Mouse (Mus musculus) hindbrain, embryonic 10.5 days (tissue): ENCODE results near the gene Slc24a3. TPM values are rescaled to one million over a fixed set of nuclear protein-coding genes. Genes with fewer than 3 reads are reported as not detected.

ENCODE experiments used
- DNase-seq: peaks from one replicate; pipeline ENCODE4 v3.0.0-alpha.2; 2017; ENCODE audit warnings: low spot score
- H3K27ac ChIP-seq: fragments of 300-500 bp; sonication (generic); 2 replicates; pipeline ENCODE4 v1.5.1; 2016; ENCODE audit warnings: mild to moderate bottlenecking, moderate library complexity
- H3K27me3 ChIP-seq: fragments of 300-500 bp; sonication (generic); 2 replicates; pipeline ENCODE4 v1.6.1; 2016; ENCODE audit warnings: mild to moderate bottlenecking; ENCODE audit not compliant: poor library complexity, insufficient read depth, severe bottlenecking
- H3K36me3 ChIP-seq: fragments of 300-500 bp; sonication (generic); 2 replicates; pipeline ENCODE4 v1.6.1; 2016; ENCODE audit warnings: mild to moderate bottlenecking, moderate library complexity
- H3K4me1 ChIP-seq: fragments of 300-500 bp; sonication (generic); replicated peaks from 2 replicates; pipeline ENCODE4 v1.6.1; 2016; ENCODE audit warnings: mild to moderate bottlenecking
- H3K4me3 ChIP-seq: fragments of 300-500 bp; sonication (generic); 2 replicates; pipeline ENCODE4 v1.5.1; 2016; ENCODE audit warnings: mild to moderate bottlenecking, moderate library complexity
- H3K9me3 ChIP-seq: fragments of 300-500 bp; sonication (generic); 2 replicates; pipeline ENCODE4 v1.6.1; 2016; ENCODE audit warnings: mild to moderate bottlenecking, moderate library complexity
- WGBS: fragments of 180-500 bp; shearing (Covaris S2); methylation state at CpG from one replicate; pipeline ENCODE4 v1.1.7; 2016; 5-methylcytosine and 5-hydroxymethylcytosine counted together
- polyA plus RNA-seq: library from polyadenylated mRNA; unstranded; fragments of >200 nt; fragmentation: Nextera tagmentation; extraction: Ambion mirVana; gene quantifications from 2 replicates; pipeline ENCODE4 v1.2.1, GENCODE M21; 2016

Gene Slc24a3
- polyA plus RNA-seq, 1 experiment from 2014 or later = 1.2 TPM

DNA sequence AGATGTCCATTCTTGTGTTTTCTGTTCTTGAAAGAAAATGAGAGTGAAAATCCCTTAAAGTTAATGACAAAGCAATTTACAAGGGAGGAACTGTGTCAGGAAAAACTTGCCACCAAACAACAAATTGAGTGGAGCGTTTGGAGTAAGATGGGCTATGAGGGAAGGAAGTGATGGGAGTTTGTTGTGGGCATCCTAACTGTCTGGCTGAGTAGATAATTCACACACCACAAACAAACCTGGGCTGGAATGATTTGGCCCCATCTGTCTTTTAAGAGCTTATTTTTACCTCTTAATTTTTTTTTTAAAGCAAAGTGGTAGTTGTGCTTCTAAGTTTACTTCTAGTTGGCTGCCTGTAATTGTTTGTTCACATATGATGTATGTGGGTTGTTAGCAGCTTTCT lies 94.6 kb downstream of the Slc24a3 start:
- Histone ChIP-seq H3K36me3 (no peaks in the 10 kb centered on the region), H3K27me3 (no peaks in the 10 kb centered on the region), H3K4me3 (no peak overlapping the region), H3K9me3 (no peaks in the 10 kb centered on the region), H3K4me1 (no peaks in the 10 kb centered on the region), H3K27ac (no peak overlapping the region)
- 93% methylated on average over 1 of the region's 1 CpGs for WGBS
- DNase-seq = no peak

- Histone ChIP-seq H3K4me1 (no peaks in the 10 kb centered on the region), H3K4me3 (no peak overlapping the region), H3K36me3 (no peaks in the 10 kb centered on the region), H3K27ac (no peak overlapping the region), H3K9me3 (no peaks in the 10 kb centered on the region), H3K27me3 (no peaks in the 10 kb centered on the region)
- WGBS = 64% methylated on average over 1 of the region's 1 CpGs
- no peak for DNase-seq
Observed at GRCm38 (mm10) chr2:145266723-145267122, 99.2 kb downstream of the Slc24a3 start.

- no peaks in the 10 kb centered on the region for H3K4me1 ChIP-seq
- H3K27me3 ChIP-seq = no peaks in the 10 kb centered on the region
- H3K27ac ChIP-seq = no peak overlapping the region
- no peaks in the 10 kb centered on the region for H3K36me3 ChIP-seq
- DNase-seq = no peak
- no peaks in the 10 kb centered on the region for H3K9me3 ChIP-seq
- no peak overlapping the region for H3K4me3 ChIP-seq
Observed at GRCm38 (mm10) chr2:145268971-145269370, 101.4 kb downstream of the Slc24a3 start.

- no peak for DNase-seq
- H3K4me1 ChIP-seq = no peaks in the 10 kb centered on the region
- H3K4me3 ChIP-seq = no peak overlapping the region
- H3K27ac ChIP-seq = no peak overlapping the region
- no peaks in the 10 kb centered on the region for H3K27me3 ChIP-seq
- WGBS = 88% methylated on average over 4 of the region's 4 CpGs
- no peaks in the 10 kb centered on the region for H3K9me3 ChIP-seq
- H3K36me3 ChIP-seq = no peaks in the 10 kb centered on the region
Observed at GRCm38 (mm10) chr2:145269410-145269809, 101.9 kb downstream of the Slc24a3 start.

DNA sequence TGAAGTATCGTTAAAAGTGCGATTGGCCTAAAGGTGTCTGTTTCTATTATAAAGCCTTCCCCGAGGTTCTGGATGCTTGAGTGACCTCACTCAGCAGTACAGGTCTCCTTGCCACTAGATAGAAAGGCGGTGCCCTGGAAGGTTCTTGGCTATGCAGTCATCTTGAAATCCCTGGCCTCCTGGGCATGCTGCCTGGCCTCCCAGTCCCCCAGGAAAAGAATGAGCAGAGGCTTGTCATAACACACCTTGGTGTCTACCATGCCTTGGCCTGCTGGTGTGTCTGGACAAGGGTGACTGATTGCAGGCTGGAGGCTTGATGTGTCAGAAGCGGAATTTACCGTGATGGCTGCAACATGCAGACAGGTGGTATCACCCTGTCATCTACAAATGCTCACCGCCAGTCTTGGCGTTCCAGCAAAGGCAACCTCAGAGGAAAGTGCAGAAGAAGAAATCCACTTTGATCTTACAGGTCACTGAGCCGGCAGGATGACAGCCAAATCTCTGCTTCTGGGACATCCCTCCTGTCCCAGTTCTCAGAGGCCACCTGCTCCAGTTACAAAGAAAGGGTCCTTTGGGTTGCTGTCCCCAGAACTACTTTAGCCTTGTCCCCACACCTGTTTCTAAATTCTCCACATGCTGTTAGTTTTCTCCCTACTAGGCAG lies 106.6 kb downstream of the Slc24a3 start:
- Histone ChIP-seq H3K4me3 (no peak overlapping the region), H3K36me3 (no peaks in the 10 kb centered on the region), H3K4me1 (no peaks in the 10 kb centered on the region), H3K27ac (no peak overlapping the region), H3K27me3 (no peaks in the 10 kb centered on the region), H3K9me3 (no peaks in the 10 kb centered on the region)
- WGBS = 93% methylated on average over 9 of the region's 9 CpGs
- DNase-seq = no peak

DNA sequence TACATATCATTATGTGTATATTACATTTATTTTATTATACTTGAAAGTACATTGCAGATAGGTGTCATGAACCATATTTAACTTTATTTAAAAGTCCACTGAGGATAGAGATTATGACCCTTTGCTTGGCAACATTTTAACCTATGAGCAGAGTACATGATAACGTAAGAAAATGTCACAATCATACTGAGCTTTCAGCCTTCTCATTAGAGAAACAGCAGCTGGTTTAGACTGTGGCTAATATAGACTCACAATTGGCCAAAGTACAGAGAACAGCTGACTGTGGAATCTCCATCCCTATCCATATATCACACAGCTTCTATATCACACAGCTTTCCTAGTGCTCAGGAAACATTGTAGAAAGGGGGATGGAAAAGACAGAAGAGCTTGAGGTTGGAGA lies 111.8 kb downstream of the Slc24a3 start:
- no peak overlapping the region for H3K27ac ChIP-seq
- H3K27me3 ChIP-seq = no peaks in the 10 kb centered on the region
- H3K36me3 ChIP-seq = no peaks in the 10 kb centered on the region
- H3K9me3 ChIP-seq = no peaks in the 10 kb centered on the region
- H3K4me3 ChIP-seq = no peak overlapping the region
- 95% methylated on average over 1 of the region's 1 CpGs for WGBS
- DNase-seq = no peak
- no peaks in the 10 kb centered on the region for H3K4me1 ChIP-seq

DNA sequence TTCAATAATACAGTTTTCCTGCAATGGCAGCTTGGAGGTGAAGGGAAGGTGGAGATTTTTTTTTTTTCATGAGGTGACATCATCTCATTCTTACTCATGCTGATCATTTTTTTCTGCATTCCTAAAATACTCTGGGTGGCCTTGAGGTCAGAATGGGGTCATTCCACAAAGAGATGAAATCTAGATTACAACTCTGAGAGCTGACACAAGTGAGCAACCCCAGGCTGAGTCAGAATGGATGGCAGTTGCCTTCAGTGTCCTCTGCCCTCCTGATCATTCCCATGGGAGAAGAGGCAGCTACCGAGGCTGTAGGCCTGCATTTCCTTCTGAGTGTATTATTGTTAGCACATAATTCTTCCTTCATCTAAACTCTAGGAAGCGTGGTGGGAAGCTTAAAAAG lies 116.2 kb downstream of the Slc24a3 start:
- Histone ChIP-seq H3K9me3 (no peaks in the 10 kb centered on the region), H3K4me1 (no peaks in the 10 kb centered on the region), H3K36me3 (no peaks in the 10 kb centered on the region), H3K4me3 (no peak overlapping the region), H3K27ac (no peak overlapping the region), H3K27me3 (no peaks in the 10 kb centered on the region)
- DNase-seq = no peak
- 56% methylated on average over 2 of the region's 2 CpGs for WGBS

GRCm38 (mm10) chr2:145288501-145288900 lies 120.9 kb downstream of the Slc24a3 start:
- WGBS = 59% methylated on average over 1 of the region's 1 CpGs
- DNase-seq = no peak
- Histone ChIP-seq H3K27ac (no peak overlapping the region), H3K4me1 (no peaks in the 10 kb centered on the region), H3K36me3 (no peaks in the 10 kb centered on the region), H3K27me3 (no peaks in the 10 kb centered on the region), H3K4me3 (no peak overlapping the region), H3K9me3 (no peaks in the 10 kb centered on the region)

DNA sequence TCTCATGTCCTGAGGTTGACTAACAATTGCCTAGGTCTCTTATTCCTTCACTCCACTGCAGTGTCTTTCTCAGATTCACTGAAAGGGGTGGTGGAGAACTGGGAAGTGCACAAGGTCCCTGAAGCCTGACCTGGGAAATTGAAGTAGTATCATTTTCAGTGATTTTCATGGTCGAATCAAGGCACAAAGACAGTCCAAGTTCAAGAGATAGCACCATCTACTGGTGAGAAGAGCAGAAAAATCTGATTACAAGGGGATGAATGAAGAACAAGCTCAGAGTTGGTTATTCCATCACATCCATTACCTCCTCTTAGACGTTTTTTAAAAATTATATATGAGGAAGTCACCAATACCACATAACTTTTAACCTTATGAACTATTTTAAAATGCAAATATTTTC lies 123.9 kb downstream of the Slc24a3 start:
- no peak for DNase-seq
- Histone ChIP-seq H3K27me3 (no peaks in the 10 kb centered on the region), H3K27ac (no peak overlapping the region), H3K9me3 (no peaks in the 10 kb centered on the region), H3K4me1 (no peaks in the 10 kb centered on the region), H3K4me3 (no peak overlapping the region), H3K36me3 (no peaks in the 10 kb centered on the region)
- 28% methylated on average over 2 of the region's 2 CpGs for WGBS

DNA sequence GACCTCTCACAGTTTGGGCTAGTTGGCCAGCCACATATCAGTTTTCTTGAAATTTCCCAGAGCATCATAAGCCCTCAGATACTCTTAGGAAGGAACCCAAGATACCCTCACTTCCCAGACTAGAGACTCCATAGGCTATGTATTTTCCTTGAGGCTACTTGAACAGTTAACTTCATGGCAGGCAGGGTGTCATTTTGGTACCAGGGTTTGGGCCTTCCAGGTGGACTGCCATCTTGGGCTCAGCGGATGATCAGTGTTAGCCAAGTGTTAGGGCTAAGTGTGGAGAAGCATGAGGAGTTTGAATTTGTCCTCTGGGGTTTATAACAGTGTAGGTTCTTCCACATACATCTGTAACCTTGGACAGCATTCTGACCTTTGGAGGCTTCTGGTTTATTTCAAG lies 124.6 kb downstream of the Slc24a3 start:
- no peak for DNase-seq
- 94% methylated on average over 1 of the region's 1 CpGs for WGBS
- H3K9me3 ChIP-seq = no peaks in the 10 kb centered on the region
- no peaks in the 10 kb centered on the region for H3K4me1 ChIP-seq
- no peak overlapping the region for H3K27ac ChIP-seq
- H3K4me3 ChIP-seq = no peak overlapping the region
- no peaks in the 10 kb centered on the region for H3K36me3 ChIP-seq
- no peaks in the 10 kb centered on the region for H3K27me3 ChIP-seq

- Histone ChIP-seq H3K36me3 (no peaks in the 10 kb centered on the region), H3K27ac (no peak overlapping the region), H3K4me1 (no peaks in the 10 kb centered on the region), H3K27me3 (no peaks in the 10 kb centered on the region), H3K9me3 (no peaks in the 10 kb centered on the region), H3K4me3 (no peak overlapping the region)
- DNase-seq = no peak
- 47% methylated on average over 1 of the region's 1 CpGs for WGBS
Observed at GRCm38 (mm10) chr2:145292816-145293215, 125.3 kb downstream of the Slc24a3 start.

- Histone ChIP-seq H3K27ac (no peak overlapping the region), H3K4me1 (no peaks in the 10 kb centered on the region), H3K9me3 (no peaks in the 10 kb centered on the region), H3K36me3 (no peaks in the 10 kb centered on the region), H3K27me3 (no peaks in the 10 kb centered on the region), H3K4me3 (no peak overlapping the region)
- no peak for DNase-seq
- 93% methylated on average over 1 of the region's 1 CpGs for WGBS
Observed at GRCm38 (mm10) chr2:145296906-145297305, 129.4 kb downstream of the Slc24a3 start.

GRCm38 (mm10) chr2:145299914-145300699 lies 132.6 kb downstream of the Slc24a3 start:
- WGBS = 85% methylated on average over 5 of the region's 5 CpGs
- no peaks in the 10 kb centered on the region for H3K27me3 ChIP-seq
- H3K4me1 ChIP-seq = no peaks in the 10 kb centered on the region
- H3K27ac ChIP-seq = no peak overlapping the region
- no peaks in the 10 kb centered on the region for H3K9me3 ChIP-seq
- no peaks in the 10 kb centered on the region for H3K36me3 ChIP-seq
- DNase-seq = no peak
- H3K4me3 ChIP-seq = no peak overlapping the region
